Mouse (Mus musculus) hindbrain, embryonic 11.5 days (tissue): ENCODE results near the gene Lrrc71. TPM values are rescaled to one million over a fixed set of nuclear protein-coding genes. Genes with fewer than 3 reads are reported as not detected.

Experiments used
- ATAC-seq: fragments of 200-750 bp; cut with Nextera tagmentation; 2 replicates; pipeline ENCODE4 v1.8.0; 2017; ENCODE audit warnings: mild to moderate bottlenecking, moderate TSS enrichment, moderate library complexity; ENCODE audit not compliant: low FRiP score
- DNase-seq: peaks from one replicate; pipeline ENCODE4 v3.0.0-alpha.2; 2015; ENCODE audit warnings: low spot score
- H3K27ac ChIP-seq: fragments of 300-500 bp; sonication (generic); 2 replicates; pipeline ENCODE4 v1.5.1; 2014; ENCODE audit warnings: mild to moderate bottlenecking, low read depth, low read length
- H3K27me3 ChIP-seq: fragments of 300-500 bp; sonication (generic); 2 replicates; pipeline ENCODE4 v1.6.1; 2014; ENCODE audit warnings: mild to moderate bottlenecking, low read length, moderate library complexity, mixed read lengths; ENCODE audit not compliant: control insufficient read depth, insufficient read depth
- H3K36me3 ChIP-seq: fragments of 300-500 bp; sonication (generic); 2 replicates; pipeline ENCODE4 v1.6.1; 2014; ENCODE audit warnings: mild to moderate bottlenecking, low read length, moderate library complexity, mixed read lengths; ENCODE audit not compliant: control insufficient read depth, insufficient read depth
- H3K4me1 ChIP-seq: fragments of 300-500 bp; sonication (generic); replicated peaks from 2 replicates; pipeline ENCODE4 v1.6.1; 2014; ENCODE audit warnings: low read length, mixed read lengths; ENCODE audit not compliant: control insufficient read depth, insufficient read depth
- H3K4me2 ChIP-seq: fragments of 300-500 bp; sonication (generic); replicated peaks from 2 replicates; pipeline ENCODE4 v1.6.1; 2014; ENCODE audit warnings: mild to moderate bottlenecking, low read depth, low read length
- H3K4me3 ChIP-seq: fragments of 300-500 bp; sonication (generic); 2 replicates; pipeline ENCODE4 v1.5.1; 2014; ENCODE audit warnings: low read depth, low read length
- H3K9ac ChIP-seq: fragments of 300-500 bp; sonication (generic); 2 replicates; pipeline ENCODE4 v1.6.1; 2014; ENCODE audit warnings: low read depth, low read length
- H3K9me3 ChIP-seq: fragments of 300-500 bp; sonication (generic); 2 replicates; pipeline ENCODE4 v1.6.1; 2016; ENCODE audit warnings: low read length; ENCODE audit not compliant: control insufficient read depth
- WGBS: fragments of 180-500 bp; shearing (Covaris S2); extraction: QIAGEN DNeasy Blood & Tissue Kit; methylation state at CpG from one replicate; pipeline ENCODE4 v1.1.7; 2014; 5-methylcytosine and 5-hydroxymethylcytosine counted together
- polyA plus RNA-seq: library from polyadenylated mRNA; unstranded; fragments of >200 nt; fragmentation: Nextera tagmentation; extraction: Ambion mirVana; gene quantifications from 2 replicates; pipeline ENCODE4 v1.2.1, GENCODE M21; 2014

Gene Lrrc71
- polyA plus RNA-seq, 1 experiment from 2014 or later: 0.83 TPM

DNA sequence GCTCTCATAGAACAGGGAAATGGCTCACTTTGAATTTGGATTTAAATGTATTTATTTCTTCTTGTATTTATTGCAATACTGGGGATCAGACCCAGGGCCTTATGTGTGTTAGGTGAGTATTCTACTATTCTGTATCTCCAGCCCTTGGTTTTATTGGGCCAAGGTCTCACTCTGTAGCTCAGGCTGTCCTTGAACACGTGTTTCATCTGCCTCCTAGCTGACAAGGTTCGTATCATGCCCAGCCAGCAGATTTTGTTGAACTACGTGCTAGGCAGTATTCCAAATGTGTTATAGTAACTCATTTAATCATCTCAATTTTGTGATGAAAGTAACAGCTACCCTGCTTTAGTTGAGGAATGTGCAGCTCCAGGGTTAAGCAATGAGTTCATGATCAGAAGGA, 6.4 kb downstream of the Lrrc71 start:
- Histone ChIP-seq H3K4me2 (no peak overlapping the region), H3K4me3 (no peak overlapping the region), H3K9ac (no peak overlapping the region), H3K36me3 (no peaks in the 10 kb centered on the region), H3K9me3 (no peaks in the 10 kb centered on the region), H3K27ac (no peak overlapping the region), H3K27me3 (no peaks in the 10 kb centered on the region), H3K4me1 (no peaks in the 10 kb centered on the region)
- ATAC-seq: no peak
- no peak for DNase-seq
- WGBS: 86% methylated on average over 3 of the region's 3 CpGs

DNA sequence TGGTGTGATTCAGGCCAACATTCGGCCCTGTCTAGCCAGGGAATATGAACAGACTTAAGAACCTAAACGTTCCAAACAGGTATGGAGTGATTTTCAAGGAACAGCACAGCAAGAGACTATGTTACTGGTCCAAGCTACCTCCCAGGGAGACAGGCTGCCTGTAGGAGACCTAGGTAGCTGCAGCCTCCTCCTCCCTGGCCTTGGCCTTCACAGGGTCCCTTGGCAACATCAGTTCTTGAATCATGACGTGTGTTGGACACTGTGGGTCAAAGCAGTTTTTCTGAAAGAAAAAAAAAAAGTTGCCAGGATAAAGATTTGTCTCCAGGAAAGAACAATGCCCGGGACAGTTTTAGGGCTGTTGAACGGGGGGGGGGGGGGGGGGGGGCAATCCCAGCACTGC, 9.5 kb downstream of the Lrrc71 start:
- Histone ChIP-seq H3K4me3 (no peak overlapping the region), H3K36me3 (0 out of 2 replicates have a peak, but pooled peaks cover 4% of the 10 kb centered on the region)
- WGBS: 78% methylated on average over 5 of the region's 5 CpGs

DNA sequence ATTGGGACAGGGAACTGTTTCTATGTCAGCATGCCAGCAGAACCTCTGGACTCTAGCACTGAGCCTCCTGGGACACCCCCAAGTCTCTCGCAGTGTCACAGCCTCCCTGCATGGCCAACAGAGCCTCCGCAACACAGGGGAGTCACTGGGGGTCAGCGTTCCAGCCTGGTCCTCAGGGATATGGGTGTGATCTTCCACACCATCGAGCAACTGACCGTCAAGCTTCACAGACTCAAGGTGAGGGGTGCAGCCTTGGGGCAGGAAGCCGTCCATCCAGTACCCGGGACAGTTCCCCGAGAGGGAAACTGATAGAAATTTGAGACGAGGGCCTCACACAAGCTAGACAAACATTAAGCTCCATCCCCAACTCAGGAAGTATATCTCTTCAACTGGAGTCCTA, 13.1 kb downstream of the Lrrc71 start:
- no peak for ATAC-seq
- H3K4me1 ChIP-seq: no peaks in the 10 kb centered on the region
- H3K36me3 ChIP-seq: 0 out of 2 replicates have a peak, but pooled peaks cover 9% of the 10 kb centered on the region
- no peak overlapping the region for H3K27ac ChIP-seq
- H3K9me3 ChIP-seq: no peaks in the 10 kb centered on the region
- no peak overlapping the region for H3K4me2 ChIP-seq
- no peak overlapping the region for H3K4me3 ChIP-seq
- H3K27me3 ChIP-seq: no peaks in the 10 kb centered on the region
- no peak for DNase-seq
- 82% methylated on average over 9 of the region's 9 CpGs for WGBS
- no peak overlapping the region for H3K9ac ChIP-seq

More for the DNA sequence above, 9.5 kb downstream of the Lrrc71 start:
- no peak overlapping the region for H3K4me2 ChIP-seq
- DNase-seq (no peak), ATAC-seq (no peak)
- H3K9ac ChIP-seq: no peak overlapping the region
- no peaks in the 10 kb centered on the region for H3K9me3 ChIP-seq
- no peaks in the 10 kb centered on the region for H3K4me1 ChIP-seq
- H3K27ac ChIP-seq: no peak overlapping the region
- no peaks in the 10 kb centered on the region for H3K27me3 ChIP-seq

DNA sequence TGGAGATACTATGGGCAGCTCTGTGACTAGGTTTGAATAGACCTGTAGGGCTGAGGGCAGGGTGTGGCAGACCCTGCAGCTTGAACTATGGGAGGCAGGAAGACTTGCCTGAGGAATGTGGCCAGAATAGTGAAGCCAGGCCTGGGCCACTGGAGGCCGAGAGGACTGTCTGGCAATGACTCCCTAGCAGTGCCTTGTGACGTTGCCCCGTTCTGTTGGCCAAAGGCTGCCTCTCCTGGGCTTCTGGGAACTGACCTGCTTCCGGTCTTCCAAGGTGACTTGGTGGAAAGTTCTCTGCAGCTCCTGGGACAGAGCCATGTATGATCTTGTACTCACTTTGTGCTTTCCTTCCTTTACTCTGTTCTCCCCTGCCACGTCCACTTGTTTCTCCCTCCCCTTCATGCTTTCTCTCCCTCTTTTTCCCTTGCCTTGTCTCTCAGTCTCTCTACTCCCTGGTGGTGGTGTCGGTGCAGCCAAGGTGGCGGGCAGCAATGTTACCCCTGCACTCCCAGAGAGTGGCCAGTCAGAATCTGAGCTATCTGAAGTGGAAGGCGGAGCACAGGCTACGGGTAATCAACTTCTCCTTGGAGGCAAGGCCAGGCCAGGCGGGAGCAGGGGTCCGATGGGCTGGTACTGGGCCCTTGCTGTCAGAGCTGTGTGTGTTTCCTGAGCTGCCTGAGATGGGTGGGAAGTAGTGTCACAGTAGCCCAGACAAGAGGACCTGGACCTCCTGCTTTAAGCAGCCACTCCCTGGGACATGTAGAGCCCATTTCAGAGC, 14.3 kb downstream of the Lrrc71 start:
- no peak for ATAC-seq

DNA sequence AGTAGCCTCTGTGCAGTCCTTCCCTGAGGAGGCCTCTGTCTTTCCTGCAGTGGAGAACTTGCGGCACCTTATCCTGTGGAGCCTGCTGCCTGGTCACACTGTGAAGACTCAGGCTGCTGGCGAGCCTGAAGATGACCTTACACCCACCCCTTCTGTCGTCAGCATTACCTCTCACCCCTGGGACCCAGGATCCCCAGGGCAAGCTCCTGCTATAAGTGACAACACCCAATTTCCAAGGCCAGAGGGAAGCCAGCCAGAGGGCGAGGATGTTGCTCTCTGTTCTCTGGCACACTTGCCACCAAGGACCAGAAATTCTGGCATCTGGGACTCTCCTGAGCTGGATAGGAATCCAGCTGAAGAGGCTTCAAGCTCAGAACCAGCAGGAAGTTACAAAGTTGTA, 15.3 kb downstream of the Lrrc71 start:
- no peak overlapping the region for H3K4me2 ChIP-seq
- ATAC-seq (no peak), DNase-seq (no peak)
- no peak overlapping the region for H3K9ac ChIP-seq
- 0 out of 2 replicates have a peak, but pooled peaks cover 11% of the 10 kb centered on the region for H3K36me3 ChIP-seq
- 71% methylated on average over 4 of the region's 4 CpGs for WGBS
- H3K27me3 ChIP-seq: no peaks in the 10 kb centered on the region
- no peaks in the 10 kb centered on the region for H3K9me3 ChIP-seq
- H3K4me1 ChIP-seq: no peaks in the 10 kb centered on the region
- no peak overlapping the region for H3K27ac ChIP-seq
- no peak overlapping the region for H3K4me3 ChIP-seq

More for the DNA sequence above, 14.3 kb downstream of the Lrrc71 start:
- H3K27ac ChIP-seq: no peak overlapping the region
- no peak overlapping the region for H3K4me3 ChIP-seq
- no peak for DNase-seq
- no peak overlapping the region for H3K9ac ChIP-seq
- H3K27me3 ChIP-seq: no peaks in the 10 kb centered on the region
- H3K36me3 ChIP-seq: 0 out of 2 replicates have a peak, but pooled peaks cover 11% of the 10 kb centered on the region
- no peak overlapping the region for H3K4me2 ChIP-seq
- H3K4me1 ChIP-seq: no peaks in the 10 kb centered on the region
- 83% methylated on average over 11 of the region's 11 CpGs for WGBS
- no peaks in the 10 kb centered on the region for H3K9me3 ChIP-seq

DNA sequence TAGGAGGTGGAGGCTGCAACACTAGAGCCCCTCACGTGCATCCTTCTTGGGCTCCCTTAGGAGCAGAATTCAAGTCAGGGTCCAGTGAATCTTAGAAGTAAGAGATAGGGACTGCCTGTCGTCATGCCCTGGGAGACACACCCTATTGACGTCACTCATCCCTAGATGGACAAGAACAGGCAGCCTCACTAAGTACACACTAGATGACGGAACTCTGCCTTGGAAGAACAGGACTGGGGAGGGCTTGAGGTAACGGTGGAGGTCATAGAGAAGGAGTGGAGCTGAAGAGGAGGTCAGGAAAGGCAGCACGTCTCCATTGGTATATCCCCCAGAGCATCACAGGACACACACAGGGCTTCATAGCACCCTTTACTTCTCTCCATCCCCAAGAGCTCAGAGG, 19.7 kb downstream of the Lrrc71 start:
- Histone ChIP-seq H3K9ac (no peak overlapping the region), H3K4me3 (no peak overlapping the region), H3K4me1 (no peaks in the 10 kb centered on the region), H3K27me3 (no peaks in the 10 kb centered on the region), H3K9me3 (no peaks in the 10 kb centered on the region), H3K27ac (no peak overlapping the region), H3K4me2 (no peak overlapping the region), H3K36me3 (peaks cover 17% of the 10 kb centered on the region; the same call in 1 of the 2 replicates)
- 92% methylated on average over 6 of the region's 6 CpGs for WGBS
- DNase-seq (no peak), ATAC-seq (no peak)

DNA sequence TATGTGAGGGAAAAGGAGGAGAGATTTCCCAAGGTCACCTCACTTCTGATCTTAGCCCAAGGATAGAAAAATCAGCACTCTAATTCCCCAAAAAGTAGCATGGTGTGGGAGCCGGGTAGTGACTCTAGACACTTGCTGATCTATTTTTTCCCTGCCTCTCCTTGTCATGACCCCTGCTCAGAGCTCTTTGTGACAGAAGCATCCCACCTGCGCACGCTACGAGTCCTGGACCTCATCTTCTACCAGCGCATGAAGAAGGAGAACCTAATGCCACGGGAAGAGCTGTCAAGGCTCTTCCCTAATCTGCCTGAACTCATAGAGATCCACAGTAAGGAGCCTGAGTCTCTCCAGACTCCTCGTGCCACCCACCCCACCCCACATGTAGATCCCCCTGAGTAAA, 22.2 kb downstream of the Lrrc71 start:
- H3K27me3 ChIP-seq: no peaks in the 10 kb centered on the region
- WGBS: 96% methylated on average over 7 of the region's 7 CpGs
- no peak overlapping the region for H3K9ac ChIP-seq
- no peaks in the 10 kb centered on the region for H3K4me1 ChIP-seq
- no peaks in the 10 kb centered on the region for H3K9me3 ChIP-seq
- ATAC-seq: no peak
- H3K27ac ChIP-seq: no peak overlapping the region
- no peak overlapping the region for H3K4me2 ChIP-seq
- H3K4me3 ChIP-seq: no peak overlapping the region
- no peak for DNase-seq
- peaks cover 13% of the 10 kb centered on the region; the same call in 1 of the 2 replicates for H3K36me3 ChIP-seq

DNA sequence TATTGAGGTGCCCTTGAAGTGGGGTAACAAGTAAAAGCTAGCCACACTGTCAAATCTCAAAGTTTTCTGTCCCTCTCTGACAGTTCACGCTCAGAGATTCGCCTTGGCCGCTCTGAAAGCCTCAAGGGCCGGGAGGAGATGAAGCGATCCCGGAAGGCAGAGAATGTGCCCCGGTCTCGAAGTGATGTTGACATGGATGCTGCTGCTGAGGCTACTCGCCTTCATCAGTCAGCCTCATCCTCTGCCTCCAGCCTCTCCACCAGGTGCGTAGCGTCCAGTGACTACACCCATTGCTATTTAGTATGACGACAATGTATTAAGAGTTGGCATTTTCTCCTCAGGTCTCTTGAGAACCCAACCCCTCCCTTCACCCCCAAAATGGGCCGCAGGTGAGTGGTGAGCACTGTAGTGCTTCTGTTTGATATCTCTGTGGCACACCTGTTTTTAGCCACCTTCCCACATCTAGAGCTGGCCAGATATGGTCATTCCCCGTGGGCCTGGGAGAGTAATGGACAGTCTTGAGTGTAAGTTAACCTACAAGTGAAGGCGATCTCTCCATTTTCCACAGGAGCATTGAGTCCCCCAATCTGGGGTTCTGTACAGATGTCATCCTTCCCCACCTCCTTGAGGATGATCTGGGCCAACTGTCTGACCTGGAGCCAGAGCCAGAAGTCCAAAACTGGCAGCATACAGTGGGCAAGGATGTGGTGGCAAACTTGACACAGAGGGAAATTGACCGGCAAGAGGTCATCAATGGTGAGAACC, 22.8 kb downstream of the Lrrc71 start:
- Histone ChIP-seq H3K4me1 (no peaks in the 10 kb centered on the region), H3K27ac (no peak overlapping the region), H3K4me2 (no peak overlapping the region), H3K27me3 (no peaks in the 10 kb centered on the region), H3K9ac (no peak overlapping the region), H3K36me3 (peaks cover 12% of the 10 kb centered on the region; the same call in 1 of the 2 replicates), H3K9me3 (no peaks in the 10 kb centered on the region), H3K4me3 (no peak overlapping the region)
- 96% methylated on average over 16 of the region's 16 CpGs for WGBS
- no peak for DNase-seq
- no peak for ATAC-seq
